Mouse (Mus musculus) layer of hippocampus, postnatal 25 days (tissue): Measurements from ENCODE around the gene Ism1. TPM values are rescaled to one million over a fixed set of nuclear protein-coding genes. Genes with fewer than 3 reads are reported as not detected.
A peak's percentile ranks its signal among the peaks of the same experiment; 100 is the strongest.

ENCODE experiments used
- DNase-seq, 2 experiments: peaks; one replicate each; pipeline ENCODE4 v3.0.0; 2022; ENCODE audit warnings: mixed read lengths in 2 of 2, low spot score in 1 of 2; ENCODE audit errors: extremely low spot score in 1 of 2
- total RNA-seq, 2 experiments: library from RNA; stranded (reverse); gene quantifications; 2 replicates each; pipeline ENCODE4 v1.2.3; 2021

The Ism1 gene
- 1 to 10 TPM; 5.2 to 6.4 TPM for total RNA-seq

- DNase-seq, result peak; percentile 16 to 36
Measured at GRCm38 (mm10) chr2:139677809-139678274, at the start of gene Ism1. TSS of gene Ism1 (plus strand) at chr2:139678178.

- DNase-seq, result no peak
Measured at GRCm38 (mm10) chr2:139628731-139629130, 49.2 kb upstream of the Ism1 start.

DNA sequence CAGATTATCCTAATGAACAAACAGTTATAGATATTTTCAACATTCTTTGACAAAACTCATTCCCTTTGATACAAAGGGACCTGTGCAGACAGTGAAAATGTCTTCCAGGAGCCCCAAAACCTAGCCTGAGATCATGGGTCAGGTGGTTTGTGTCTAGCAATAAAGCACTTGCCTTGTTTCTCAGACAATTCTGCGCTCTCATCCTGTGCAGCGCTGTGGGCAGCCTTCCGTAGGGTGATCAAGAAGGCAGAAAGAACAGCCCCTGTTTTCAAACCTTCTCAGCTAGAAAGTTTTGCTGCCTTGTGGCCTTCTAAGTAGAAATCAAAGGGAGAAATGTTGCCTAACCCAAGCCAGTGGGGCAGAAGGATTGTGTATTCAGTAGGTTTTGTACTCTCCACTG lies 48.3 kb upstream of the Ism1 start:
- no peak for DNase-seq

DNA sequence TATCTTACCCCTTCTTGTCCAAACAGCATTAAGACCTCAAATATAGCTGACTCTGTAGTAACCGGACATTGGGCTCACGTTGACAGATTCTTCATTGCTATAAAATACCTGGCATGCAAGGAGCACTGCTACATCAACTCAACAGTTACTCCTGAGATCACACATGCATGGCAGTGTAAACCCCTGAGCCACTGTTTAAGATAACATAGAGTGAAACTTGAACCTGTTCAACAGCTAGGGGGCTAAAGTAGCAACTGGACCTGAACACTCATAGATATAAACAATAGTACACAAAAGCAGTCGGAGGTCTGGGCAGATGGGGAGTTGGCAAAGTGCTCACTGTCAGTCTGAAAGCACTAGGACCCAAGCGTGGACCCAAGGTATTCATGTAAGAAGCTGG lies 43.5 kb upstream of the Ism1 start:
- DNase-seq, result no peak

GRCm38 (mm10) chr2:139637861-139638260 lies 40.1 kb upstream of the Ism1 start:
- no peak for DNase-seq

GRCm38 (mm10) chr2:139641757-139642385 lies 36.1 kb upstream of the Ism1 start:
- DNase-seq, result no peak

DNA sequence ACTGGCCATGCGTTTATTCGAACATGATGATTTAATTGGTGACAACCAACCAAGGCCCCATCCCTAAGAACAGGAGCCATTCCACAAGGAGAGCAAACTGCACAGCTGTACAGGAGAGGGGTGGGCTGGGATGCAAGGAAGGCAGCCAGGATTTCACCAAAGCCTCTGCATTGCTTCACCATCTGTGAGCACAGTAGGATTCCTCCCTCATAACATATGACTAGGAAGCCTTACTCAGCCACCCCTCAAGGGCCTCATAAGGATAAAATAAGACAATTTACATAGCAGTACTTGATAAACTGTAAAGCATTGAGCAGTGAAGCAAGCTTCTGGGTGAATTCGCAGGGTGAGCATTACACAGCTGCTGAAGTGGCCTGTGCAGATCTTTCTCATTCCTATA lies 28.5 kb upstream of the Ism1 start:
- peak in 1 of 2 experiments; percentile 8 for DNase-seq

GRCm38 (mm10) chr2:139656750-139657149 lies 21.2 kb upstream of the Ism1 start:
- DNase-seq, result no peak

DNA sequence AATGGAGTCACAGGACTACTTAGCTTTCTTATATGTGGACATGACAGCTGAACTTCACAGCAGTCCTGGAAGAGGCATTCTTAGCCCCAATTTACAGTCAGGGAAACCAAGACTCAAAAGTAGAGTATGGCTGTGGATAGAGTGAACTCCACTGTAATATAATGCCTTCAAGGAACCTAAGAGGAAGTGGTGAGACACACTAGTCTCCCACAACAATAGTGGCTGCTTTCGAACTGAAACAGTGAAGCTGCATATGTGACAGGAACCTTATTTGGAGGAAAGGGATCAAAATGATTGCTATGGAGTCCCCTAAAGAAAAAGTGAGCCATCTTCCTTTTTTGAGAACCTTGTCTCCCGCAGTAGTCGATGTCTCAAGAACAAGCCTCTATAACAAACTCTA lies 6.1 kb upstream of the Ism1 start:
- DNase-seq, result no peak

GRCm38 (mm10) chr2:139672371-139672770 lies 5.6 kb upstream of the Ism1 start:
- DNase-seq, result no peak

DNA sequence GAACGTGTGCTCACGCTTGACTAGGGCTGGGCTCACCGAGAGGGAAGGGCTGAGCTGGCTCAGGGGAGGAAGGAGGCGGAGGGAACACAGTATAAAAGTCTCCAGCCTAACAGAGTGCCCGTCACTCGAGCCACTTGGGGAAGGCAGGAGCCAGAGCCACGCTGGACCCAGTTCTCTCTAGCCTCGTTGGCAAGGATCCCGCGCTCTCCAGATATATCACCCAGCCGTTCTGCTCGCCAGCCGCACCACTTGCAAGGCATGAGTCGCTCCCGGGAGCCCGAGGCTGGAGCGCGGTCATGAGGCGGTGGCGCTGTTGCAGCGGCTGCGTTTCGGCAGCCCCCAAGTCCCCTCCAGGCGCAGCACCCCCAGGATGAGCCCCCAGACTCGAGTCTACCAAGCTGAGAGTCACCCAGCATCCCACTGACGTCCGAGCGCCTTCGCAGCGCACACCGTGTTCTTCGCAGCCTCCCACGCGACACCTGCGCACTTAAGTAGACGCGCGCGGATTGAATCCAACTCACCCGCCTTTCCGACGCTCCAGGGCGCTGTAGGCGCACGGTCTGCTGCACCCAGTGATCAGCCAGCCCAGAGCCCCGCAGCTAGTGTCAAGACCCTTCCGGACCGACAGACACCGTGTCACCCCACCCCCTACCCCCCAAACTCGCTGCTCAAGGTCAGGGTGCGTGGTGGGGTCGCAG lies 764 bp upstream of the Ism1 start:
- DNase-seq, result peak; percentile 54 to 58

DNA sequence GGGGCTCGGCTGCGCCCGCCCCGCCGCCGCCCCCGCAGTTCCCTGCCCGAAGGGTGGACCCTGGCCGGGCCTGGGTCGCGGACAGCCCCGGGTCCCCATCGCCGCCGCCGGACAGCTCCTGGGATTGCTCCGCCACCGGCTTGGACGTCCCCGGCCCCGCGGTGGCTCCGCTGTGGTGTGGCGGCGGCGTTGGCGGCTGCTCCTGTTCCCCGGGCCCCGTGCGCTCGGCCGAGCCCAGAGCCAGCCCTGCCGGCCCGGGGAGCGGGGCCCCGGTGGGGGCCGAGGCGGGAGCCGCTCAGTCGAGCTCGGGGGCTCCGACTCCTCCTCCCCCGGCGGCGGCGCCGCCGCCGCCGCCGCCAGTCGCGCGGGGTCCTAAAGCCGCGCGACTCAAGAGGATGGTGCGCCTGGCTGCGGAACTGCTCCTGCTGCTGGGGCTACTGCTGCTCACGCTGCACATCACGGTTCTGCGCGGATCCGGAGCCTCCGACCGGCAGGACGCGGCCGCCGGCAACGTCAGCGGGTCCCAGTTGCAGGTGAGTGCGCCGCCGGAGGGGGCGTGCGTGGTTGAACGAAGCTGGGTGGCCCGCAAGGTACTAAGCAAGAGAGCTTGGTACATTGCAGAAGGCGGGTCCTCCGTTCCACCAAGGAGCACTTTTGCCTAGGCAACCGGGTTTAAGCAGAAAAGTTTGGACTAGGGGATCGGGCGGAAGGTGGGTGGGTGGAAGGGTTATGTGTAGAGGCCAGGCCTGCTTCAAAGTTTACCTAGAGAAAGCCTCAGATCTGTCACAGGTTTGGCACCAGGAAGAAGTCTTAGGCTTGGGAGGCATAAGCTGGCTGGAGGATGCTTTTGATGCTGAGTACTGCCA lies 530 bp downstream of the Ism1 start:
- DNase-seq, result peak; percentile 36 to 38

- DNase-seq, result no peak
Measured at GRCm38 (mm10) chr2:139682540-139682939, 4.6 kb downstream of the Ism1 start.

- DNase-seq, result no peak
Measured at GRCm38 (mm10) chr2:139689442-139690003, 11.5 kb downstream of the Ism1 start.

- DNase-seq, result no peak
Measured at GRCm38 (mm10) chr2:139693521-139693920, 15.5 kb downstream of the Ism1 start.

GRCm38 (mm10) chr2:139694638-139695037 lies 16.7 kb downstream of the Ism1 start:
- DNase-seq, result no peak

DNA sequence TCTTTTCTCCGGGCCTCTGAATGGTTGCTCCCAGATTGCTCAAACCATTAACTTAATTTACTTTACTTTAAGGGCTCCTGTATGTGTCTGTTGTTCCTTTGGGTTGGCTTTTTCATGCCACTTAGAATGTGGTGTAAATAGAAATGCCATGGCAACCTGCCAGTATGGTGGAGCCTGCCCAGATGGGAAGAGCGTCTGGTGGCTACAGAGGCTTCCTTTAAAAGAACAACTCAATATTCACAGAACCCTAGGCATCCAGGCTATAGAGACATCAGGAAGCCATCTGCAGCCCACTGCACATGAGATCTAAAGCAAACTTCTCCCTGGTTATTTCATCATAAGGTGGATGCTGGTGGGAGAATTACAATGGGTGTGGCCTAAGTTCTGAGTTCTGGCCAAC lies 18.6 kb downstream of the Ism1 start:
- DNase-seq, result peak in 1 of 2 experiments; percentile 17

DNA sequence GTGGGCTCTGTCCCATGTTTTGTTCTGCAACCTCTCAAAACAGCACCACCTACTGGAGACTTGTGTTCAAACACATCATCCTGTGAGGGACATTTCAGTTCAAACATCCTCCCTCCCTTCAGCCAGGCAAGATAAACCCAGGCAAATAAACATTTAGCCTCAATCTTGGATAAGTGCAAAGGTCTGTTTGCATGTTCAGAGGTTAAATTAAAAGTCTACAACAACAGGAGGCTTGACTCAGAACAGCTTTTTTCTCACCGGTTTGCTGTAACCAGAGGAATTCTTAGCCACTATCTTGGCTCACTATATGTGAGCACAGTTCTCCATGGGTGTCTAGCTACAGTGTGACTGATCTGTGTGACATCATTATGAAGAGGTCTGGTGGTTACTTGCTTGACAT lies 22.6 kb downstream of the Ism1 start:
- DNase-seq, result no peak

DNA sequence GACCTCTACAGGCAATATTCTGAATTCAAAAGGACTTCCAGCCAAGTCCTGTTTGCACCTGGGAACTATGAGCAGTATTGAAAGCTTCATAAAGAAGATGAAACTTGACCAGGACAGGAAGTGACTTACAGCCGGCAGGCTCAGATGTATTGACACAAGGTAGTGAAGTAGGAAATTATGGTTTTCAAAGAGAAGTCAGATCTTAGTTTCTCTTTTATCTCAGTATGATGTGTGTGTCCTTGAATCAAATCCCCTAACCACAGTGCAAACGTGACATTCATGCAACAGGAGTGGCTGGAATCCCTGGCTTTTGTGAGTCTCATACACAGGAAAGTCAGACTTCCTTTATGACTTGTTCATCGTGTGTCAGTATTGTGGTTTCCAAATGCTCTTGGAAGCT lies 27.0 kb downstream of the Ism1 start:
- no peak for DNase-seq

- no peak for DNase-seq
Measured at GRCm38 (mm10) chr2:139708194-139708899, 30.4 kb downstream of the Ism1 start.
